Mouse (Mus musculus): Measurements from ENCODE around the gene Gm11596. TPM values are rescaled to one million over a fixed set of nuclear protein-coding genes. Genes with fewer than 3 reads are reported as not detected.

Gm11596 gene
- not detected for polyA plus RNA-seq (2017; shearing (Covaris generic))

GRCm38 (mm10) chr11:99793367-99793766 lies at the start of gene Gm11596:
Gene Gm11596, minus strand, starts transcription at chr11:99793467.

GRCm38 (mm10) chr11:99837966-99838365 lies 44.7 kb upstream of the Gm11596 start, which contains the start of gene 2300003K06Rik:
Gene 2300003K06Rik, minus strand, starts transcription at chr11:99838066.

DNA sequence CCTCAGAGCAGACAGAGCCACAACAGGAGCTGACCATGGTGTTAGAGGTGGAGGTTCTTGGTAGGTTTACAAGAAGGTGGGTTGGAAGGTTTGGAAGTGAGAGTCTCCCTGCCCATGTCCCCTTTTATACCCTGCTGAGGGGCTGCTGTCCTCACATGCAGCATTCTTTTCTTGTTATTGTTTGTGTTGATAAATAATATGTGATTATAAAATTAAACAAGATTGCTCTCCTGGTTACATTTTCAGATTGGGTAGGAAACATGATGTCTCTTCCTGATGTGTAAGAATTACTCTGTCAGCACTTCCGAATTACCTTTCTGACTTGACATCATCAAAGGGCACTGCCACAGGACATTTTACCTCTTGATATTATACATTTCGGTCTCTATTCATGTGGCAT lies 22.3 kb upstream of the Gm11596 start, which contains the start of gene Gm11564:
Gene Gm11564, minus strand, starts transcription at position 101 of the 400 bp plus-strand sequence.

GRCm38 (mm10) chr11:99809792-99810191 lies 16.5 kb upstream of the Gm11596 start, which contains the start of gene Krtap4-13:
Gene Krtap4-13, minus strand, starts transcription at chr11:99809892.

DNA sequence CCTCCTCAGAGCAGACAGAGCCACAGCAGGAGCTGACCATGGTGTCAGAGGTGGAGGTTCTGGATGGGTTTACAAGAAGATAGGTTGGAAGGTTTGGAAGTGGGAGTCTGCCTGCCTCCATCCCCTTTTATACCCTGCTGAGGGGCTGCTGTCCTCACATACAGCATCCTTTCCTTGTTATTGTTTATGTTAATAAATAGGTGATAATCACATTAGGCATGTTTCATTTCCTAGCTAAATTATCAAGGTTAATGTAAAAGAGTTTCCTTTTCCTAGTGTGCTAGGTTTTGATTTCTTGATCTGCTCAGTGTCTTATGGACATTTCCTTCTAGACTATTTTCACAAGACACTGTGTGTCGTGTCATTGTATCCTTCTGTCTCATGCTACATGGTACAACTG lies 11.1 kb upstream of the Gm11596 start, which contains the start of gene Gm11554:
Gene Gm11554, minus strand, starts transcription at position 101 of the 400 bp plus-strand sequence.

GRCm38 (mm10) chr11:99798832-99799231 lies 5.6 kb upstream of the Gm11596 start, which contains the start of gene Gm11569:
Gene Gm11569, minus strand, starts transcription at chr11:99798932.

DNA sequence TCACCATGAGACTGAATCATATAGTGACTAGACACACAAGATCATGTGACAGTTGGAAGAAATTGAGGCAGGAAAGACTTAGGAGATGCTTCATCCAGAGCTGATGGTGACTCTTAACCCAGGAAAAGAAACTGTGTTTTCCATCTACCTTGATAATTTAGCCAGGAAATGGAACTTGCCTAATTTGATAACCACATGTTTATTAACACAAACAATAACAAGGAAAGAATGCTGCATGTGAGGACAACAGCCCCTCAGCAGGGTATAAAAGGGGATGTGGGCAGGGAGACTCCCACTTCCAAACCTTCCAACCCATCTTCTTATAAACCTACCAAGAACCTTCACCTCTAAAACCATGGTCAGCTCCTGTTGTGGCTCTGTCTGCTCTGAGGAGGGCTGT lies 8.4 kb downstream of the Gm11596 start, which contains the start of gene Krtap4-9:
Gene Krtap4-9, plus strand, starts transcription at position 301 of the 400 bp plus-strand sequence.

DNA sequence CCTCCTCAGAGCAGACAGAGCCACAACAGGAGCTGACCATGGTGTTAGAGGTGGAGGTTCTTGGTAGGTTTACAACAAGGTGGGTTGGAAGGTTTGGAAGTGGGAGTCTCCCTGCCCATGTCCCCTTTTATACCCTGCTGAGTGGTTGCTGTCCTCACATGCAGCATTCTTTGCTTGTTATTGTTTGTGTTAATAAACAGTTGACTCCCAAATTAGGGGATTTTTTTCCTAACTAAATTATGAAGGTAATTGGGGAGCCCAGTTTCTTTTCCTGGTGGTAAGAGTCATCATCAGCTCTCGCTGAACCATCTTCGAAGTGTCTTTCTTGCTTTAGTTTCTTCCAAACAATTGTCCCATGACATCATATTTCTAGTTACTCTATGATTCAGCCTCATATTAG lies 12.7 kb downstream of the Gm11596 start, which contains the start of gene Krtap4-8:
Gene Krtap4-8, minus strand, starts transcription at position 101 of the 400 bp plus-strand sequence.

GRCm38 (mm10) chr11:99772813-99773212 lies 20.5 kb downstream of the Gm11596 start, which contains the start of gene Gm11595:
Gene Gm11595, minus strand, starts transcription at chr11:99772913.

Other genes starting within 250 kb of the Gm11596 start
- gene Krtap3-3, start 242.6 kb downstream of the Gm11596 start, polyA plus RNA-seq (2017; shearing (Covaris generic)) = not detected
- gene Krtap3-2, start 236.6 kb downstream of the Gm11596 start, polyA plus RNA-seq (2017; shearing (Covaris generic)) = 0.74 TPM
- not detected for gene Gm11939, start 234.0 kb downstream of the Gm11596 start, polyA plus RNA-seq (2017; shearing (Covaris generic))
- not detected for gene Krtap3-1, start 226.8 kb downstream of the Gm11596 start, polyA plus RNA-seq (2017; shearing (Covaris generic))
- gene Krtap1-5, start 212.5 kb downstream of the Gm11596 start, polyA plus RNA-seq (2017; shearing (Covaris generic)) = not detected
- 0.90 TPM for gene Krtap1-4, start 209.8 kb downstream of the Gm11596 start, polyA plus RNA-seq (2017; shearing (Covaris generic))
- not detected for gene Krtap1-3, start 202.1 kb downstream of the Gm11596 start, polyA plus RNA-seq (2017; shearing (Covaris generic))
- not detected for gene Krtap9-3, start 195.4 kb downstream of the Gm11596 start, polyA plus RNA-seq (2017; shearing (Covaris generic))
- not detected for gene Gm11938, start 190.2 kb downstream of the Gm11596 start, polyA plus RNA-seq (2017; shearing (Covaris generic))
- gene Gm11937, start 183.3 kb downstream of the Gm11596 start, polyA plus RNA-seq (2017; shearing (Covaris generic)) = not detected
- not detected for gene Krtap2-4, start 178.6 kb downstream of the Gm11596 start, polyA plus RNA-seq (2017; shearing (Covaris generic))
- gene Gm11562, start 173.0 kb downstream of the Gm11596 start, polyA plus RNA-seq (2017; shearing (Covaris generic)) = not detected
- not detected for gene Krtap4-1, start 165.2 kb downstream of the Gm11596 start, polyA plus RNA-seq (2017; shearing (Covaris generic))
- gene Krtap4-2, start 158.4 kb downstream of the Gm11596 start, polyA plus RNA-seq (2017; shearing (Covaris generic)) = not detected
- gene Krtap4-7, start 149.4 kb downstream of the Gm11596 start, polyA plus RNA-seq (2017; shearing (Covaris generic)) = not detected
- gene Gm11555, start 143.2 kb downstream of the Gm11596 start, polyA plus RNA-seq (2017; shearing (Covaris generic)) = not detected
- not detected for gene Gm11563, start 134.5 kb downstream of the Gm11596 start, polyA plus RNA-seq (2017; shearing (Covaris generic))
- not detected for gene Krtap4-6, start 127.5 kb downstream of the Gm11596 start, polyA plus RNA-seq (2017; shearing (Covaris generic))
- gene Gm14190, start 102.7 kb downstream of the Gm11596 start, polyA plus RNA-seq (2017; shearing (Covaris generic)) = not detected
- gene Gm14180, start 59.2 kb downstream of the Gm11596 start, polyA plus RNA-seq (2017; shearing (Covaris generic)) = not detected
- not detected for gene Gm11595, start 20.6 kb downstream of the Gm11596 start, polyA plus RNA-seq (2017; shearing (Covaris generic))
- not detected for gene Krtap4-8, start 12.8 kb downstream of the Gm11596 start, polyA plus RNA-seq (2017; shearing (Covaris generic))
- gene Krtap4-9, start 8.3 kb downstream of the Gm11596 start, polyA plus RNA-seq (2017; shearing (Covaris generic)) = not detected
- gene Gm11569, start 5.5 kb upstream of the Gm11596 start, polyA plus RNA-seq (2017; shearing (Covaris generic)) = not detected
- not detected for gene Gm11554, start 11.0 kb upstream of the Gm11596 start, polyA plus RNA-seq (2017; shearing (Covaris generic))
- not detected for gene Krtap4-13, start 16.4 kb upstream of the Gm11596 start, polyA plus RNA-seq (2017; shearing (Covaris generic))
- gene Gm11564, start 22.2 kb upstream of the Gm11596 start, polyA plus RNA-seq (2017; shearing (Covaris generic)) = not detected
- not detected for gene 2300003K06Rik, start 44.6 kb upstream of the Gm11596 start, polyA plus RNA-seq (2017; shearing (Covaris generic))
- gene Krtap4-16, start 58.1 kb upstream of the Gm11596 start, polyA plus RNA-seq (2017; shearing (Covaris generic)) = not detected
- gene Gm11568, start 64.5 kb upstream of the Gm11596 start, polyA plus RNA-seq (2017; shearing (Covaris generic)) = not detected
- gene Gm11559, start 71.0 kb upstream of the Gm11596 start, polyA plus RNA-seq (2017; shearing (Covaris generic)) = not detected
- not detected for gene Krtap9-1, start 79.9 kb upstream of the Gm11596 start, polyA plus RNA-seq (2017; shearing (Covaris generic))
- not detected for gene Gm11567, start 85.7 kb upstream of the Gm11596 start, polyA plus RNA-seq (2017; shearing (Covaris generic))
- not detected for gene Krtap31-1, start 114.5 kb upstream of the Gm11596 start, polyA plus RNA-seq (2017; shearing (Covaris generic))
- not detected for gene Gm11565, start 121.3 kb upstream of the Gm11596 start, polyA plus RNA-seq (2017; shearing (Covaris generic))
- not detected for gene Krtap31-2, start 142.8 kb upstream of the Gm11596 start, polyA plus RNA-seq (2017; shearing (Covaris generic))
- gene Krtap9-5, start 155.0 kb upstream of the Gm11596 start, polyA plus RNA-seq (2017; shearing (Covaris generic)) = 0.60 TPM
- gene Krtap29-1, start 185.6 kb upstream of the Gm11596 start, polyA plus RNA-seq (2017; shearing (Covaris generic)) = not detected
- not detected for gene Krtap16-1, start 193.1 kb upstream of the Gm11596 start, polyA plus RNA-seq (2017; shearing (Covaris generic))
- not detected for gene Krtap17-1, start 200.5 kb upstream of the Gm11596 start, polyA plus RNA-seq (2017; shearing (Covaris generic))
- not detected for gene Krt33a, start 222.7 kb upstream of the Gm11596 start, polyA plus RNA-seq (2017; shearing (Covaris generic))
- gene Krt33b, start 236.4 kb upstream of the Gm11596 start, polyA plus RNA-seq (2017; shearing (Covaris generic)) = not detected
- gene Krt34, start 248.1 kb upstream of the Gm11596 start, polyA plus RNA-seq (2017; shearing (Covaris generic)) = 0.32 TPM